Mouse (Mus musculus): ENCODE measurements around the gene Retnlb. TPM values are rescaled to one million over a fixed set of nuclear protein-coding genes. Genes with fewer than 3 reads are reported as not detected.
"Not testable (repeated sequence)": the region's sequence is repeated elsewhere in the genome, so short reads cannot be mapped to it uniquely, and the experiment has no call there.

The Retnlb gene
- polyA plus RNA-seq, 1 experiment from 2014 or later, result not detected

DNA sequence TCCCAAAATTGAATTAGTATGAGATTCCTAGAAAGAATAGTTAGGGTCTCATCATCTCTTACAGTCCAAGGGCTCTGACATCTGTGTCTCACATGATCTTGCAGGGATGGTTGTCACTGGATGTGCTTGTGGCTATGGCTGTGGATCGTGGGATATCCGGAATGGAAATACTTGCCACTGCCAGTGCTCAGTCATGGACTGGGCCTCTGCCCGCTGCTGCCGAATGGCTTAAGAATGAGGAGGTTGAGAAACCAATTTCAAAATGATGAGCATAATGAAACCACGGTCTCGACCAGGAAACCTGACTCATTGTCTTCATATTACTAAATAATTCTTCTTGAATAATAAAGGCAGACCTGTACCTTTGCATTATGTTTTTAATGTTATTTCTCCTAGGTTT is 1.9 kb downstream of the Retnlb start:
- Histone ChIP-seq H3K4me2 (replicated peaks) (no peak overlapping the region), H3K36me3 (no peaks in the 10 kb centered on the region), H3K4me1 (no peaks in the 10 kb centered on the region), H3K9ac (no peak overlapping the region), H3K27me3 (replicated peaks) (no peaks in the 10 kb centered on the region), H3K27ac (no peak overlapping the region), H3K9me3 (no peaks in the 10 kb centered on the region), H3K4me3 (no peak overlapping the region)
- no peak for ATAC-seq (ENCODE audit: low FRiP score, low read depth)
- WGBS, result 89% methylated on average over 6 of the region's 6 CpGs

DNA sequence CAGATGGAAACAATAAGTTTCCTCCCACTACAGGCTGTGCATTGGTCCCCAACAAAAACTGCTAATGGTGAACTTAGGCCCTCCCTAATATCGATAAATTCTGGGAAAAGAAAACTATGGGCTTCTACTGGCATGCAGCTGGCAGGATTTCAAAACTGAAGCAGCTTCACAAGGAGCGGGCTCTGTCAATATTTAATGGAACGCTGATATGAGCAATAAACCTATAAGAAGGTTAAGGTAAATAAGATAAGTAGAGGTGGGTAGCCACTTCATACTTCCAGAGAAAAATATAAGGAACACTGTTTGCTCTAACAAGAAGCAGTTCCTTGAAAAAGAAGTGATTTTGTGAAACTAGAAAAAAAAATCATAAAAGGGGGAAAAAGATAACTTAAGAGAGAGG is 9.8 kb downstream of the Retnlb start:
- ATAC-seq (ENCODE audit: low FRiP score, low read depth), result no peak
- Histone ChIP-seq H3K9me3 (no peaks in the 10 kb centered on the region), H3K9ac (no peak overlapping the region), H3K4me2 (replicated peaks) (no peak overlapping the region), H3K27me3 (replicated peaks) (no peaks in the 10 kb centered on the region), H3K4me3 (no peak overlapping the region), H3K27ac (no peak overlapping the region), H3K4me1 (no peaks in the 10 kb centered on the region), H3K36me3 (no peaks in the 10 kb centered on the region)
- 95% methylated on average over 3 of the region's 3 CpGs for WGBS

DNA sequence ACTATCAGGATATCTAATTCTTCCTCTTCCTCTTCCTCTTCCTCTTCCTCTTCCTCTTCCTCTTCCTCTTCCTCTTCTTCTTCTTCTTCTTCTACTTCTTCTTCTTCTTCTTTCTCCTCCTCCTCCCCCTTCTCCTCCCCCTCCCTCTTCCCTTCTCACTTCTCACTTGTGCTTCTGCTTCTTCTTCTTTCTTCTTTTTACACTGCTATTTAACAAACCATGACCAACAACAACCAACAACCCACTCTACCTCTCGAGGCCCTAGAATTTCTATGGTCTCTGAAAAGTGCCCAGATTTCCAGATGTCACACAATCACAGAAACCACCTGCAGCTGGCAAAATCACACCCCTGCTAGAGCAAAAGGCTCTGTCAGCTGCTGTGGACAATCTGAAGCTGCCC is 11.0 kb downstream of the Retnlb start:
- H3K27ac ChIP-seq, result no peak overlapping the region
- WGBS, result 56% methylated on average over 1 of the region's 1 CpGs
- no peak overlapping the region for H3K4me3 ChIP-seq
- H3K36me3 ChIP-seq, result no peaks in the 10 kb centered on the region
- H3K9me3 ChIP-seq, result no peaks in the 10 kb centered on the region
- no peaks in the 10 kb centered on the region for H3K4me1 ChIP-seq
- H3K27me3 ChIP-seq (replicated peaks), result no peaks in the 10 kb centered on the region
- no peak overlapping the region for H3K4me2 ChIP-seq (replicated peaks)
- no peak overlapping the region for H3K9ac ChIP-seq
- no peak for ATAC-seq (ENCODE audit: low FRiP score, low read depth)

DNA sequence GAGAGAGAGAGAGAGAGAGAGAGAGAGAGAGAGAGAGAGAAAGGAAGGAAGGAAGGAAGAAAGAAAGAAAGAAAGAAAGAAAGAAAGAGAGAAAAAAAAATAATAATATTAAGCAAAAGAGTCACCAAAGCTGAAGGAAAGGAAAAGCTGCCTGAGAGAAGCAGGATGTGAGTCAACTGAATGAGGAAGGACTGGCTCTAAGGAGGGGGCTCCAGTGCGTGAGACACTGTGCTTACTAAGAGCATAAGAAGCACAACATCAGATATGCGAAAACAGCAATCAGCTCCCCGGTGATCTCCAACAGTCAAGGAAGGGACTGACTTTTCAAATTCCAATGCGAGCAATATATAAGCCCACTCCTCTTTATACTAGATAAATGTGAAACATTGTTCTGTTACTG is 12.4 kb downstream of the Retnlb start:
- ATAC-seq (ENCODE audit: low FRiP score, low read depth), result no peak
- 91% methylated on average over 4 of the region's 4 CpGs for WGBS

GRCm38 (mm10) chr16:48832055-48832454 is 15.4 kb downstream of the Retnlb start:
- ATAC-seq (ENCODE audit: low FRiP score, low read depth), result no peak
- Histone ChIP-seq H3K9me3 (no peaks in the 10 kb centered on the region), H3K9ac (no peak overlapping the region), H3K27ac (no peak overlapping the region), H3K27me3 (replicated peaks) (no peaks in the 10 kb centered on the region), H3K4me1 (no peaks in the 10 kb centered on the region), H3K36me3 (no peaks in the 10 kb centered on the region), H3K4me3 (no peak overlapping the region), H3K4me2 (replicated peaks) (no peak overlapping the region)
- 84% methylated on average over 8 of the region's 8 CpGs for WGBS

More for the DNA sequence above, 12.4 kb downstream of the Retnlb start:
- H3K9ac ChIP-seq, result no peak overlapping the region
- H3K9me3 ChIP-seq, result no peaks in the 10 kb centered on the region
- H3K36me3 ChIP-seq, result no peaks in the 10 kb centered on the region
- H3K27me3 ChIP-seq (replicated peaks), result no peaks in the 10 kb centered on the region
- H3K4me2 ChIP-seq (replicated peaks), result no peak overlapping the region
- no peak overlapping the region for H3K4me3 ChIP-seq
- H3K4me1 ChIP-seq, result no peaks in the 10 kb centered on the region
- no peak overlapping the region for H3K27ac ChIP-seq

GRCm38 (mm10) chr16:48833626-48834025 is 17.0 kb downstream of the Retnlb start:
- H3K27me3 ChIP-seq (replicated peaks); H3K36me3 ChIP-seq; H3K9ac ChIP-seq; H3K4me1 ChIP-seq; H3K4me3 ChIP-seq; H3K4me2 ChIP-seq (replicated peaks); H3K9me3 ChIP-seq; ATAC-seq (ENCODE audit: low FRiP score, low read depth); H3K27ac ChIP-seq: not testable (repeated sequence)
- 71% methylated on average over 1 of the region's 1 CpGs for WGBS

DNA sequence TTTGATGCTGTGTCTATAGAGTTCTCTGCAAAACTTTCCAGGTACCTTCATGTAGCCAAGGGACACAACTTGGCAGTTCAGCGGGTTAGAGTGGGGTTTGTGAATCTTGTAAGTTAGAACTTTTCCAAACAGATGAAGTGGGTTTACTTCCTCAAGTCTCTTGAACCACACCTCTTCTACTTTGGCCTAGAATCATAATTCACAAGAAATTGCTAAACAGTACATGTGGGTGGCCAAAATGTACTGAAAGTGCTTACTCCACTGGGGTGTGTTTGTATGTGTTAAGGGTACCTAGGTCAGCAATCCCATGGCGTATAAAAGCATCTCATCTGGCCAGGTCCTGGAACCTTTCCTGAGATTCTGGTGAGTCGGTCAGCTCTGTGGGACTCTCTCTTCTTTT is 25.6 kb downstream of the Retnlb start, which contains the start of gene Retnla:
TSS of gene Retnla (plus strand) at position 286 of the 400 bp plus-strand sequence.
- H3K27me3 ChIP-seq (replicated peaks), result no peaks in the 10 kb centered on the region
- no peak within 1 kb of the TSS for H3K4me3 ChIP-seq
- H3K36me3 ChIP-seq, result no peaks in the 10 kb centered on the region
- WGBS, result 89% methylated on average over 3 of the region's 3 CpGs
- H3K9ac ChIP-seq, result no peak within 1 kb of the TSS
- H3K27ac ChIP-seq, result no peak within 1 kb of the TSS
- no peaks in the 10 kb centered on the region for H3K9me3 ChIP-seq
- H3K4me2 ChIP-seq (replicated peaks), result no peak within 1 kb of the TSS
- ATAC-seq (ENCODE audit: low FRiP score, low read depth), result no peak
- H3K4me1 ChIP-seq, result no peaks in the 10 kb centered on the region

- no peak overlapping the region for H3K4me2 ChIP-seq (replicated peaks)
- no peak overlapping the region for H3K4me3 ChIP-seq
- ATAC-seq (ENCODE audit: low FRiP score, low read depth), result no peak
- no peaks in the 10 kb centered on the region for H3K27me3 ChIP-seq (replicated peaks)
- WGBS, result 92% methylated on average over 4 of the region's 4 CpGs
- H3K9me3 ChIP-seq, result no peaks in the 10 kb centered on the region
- no peak overlapping the region for H3K9ac ChIP-seq
- H3K27ac ChIP-seq, result no peak overlapping the region
- no peaks in the 10 kb centered on the region for H3K4me1 ChIP-seq
- H3K36me3 ChIP-seq, result no peaks in the 10 kb centered on the region
These were observed 27.2 kb downstream of the Retnlb start for GRCm38 (mm10) chr16:48843671-48844386.

DNA sequence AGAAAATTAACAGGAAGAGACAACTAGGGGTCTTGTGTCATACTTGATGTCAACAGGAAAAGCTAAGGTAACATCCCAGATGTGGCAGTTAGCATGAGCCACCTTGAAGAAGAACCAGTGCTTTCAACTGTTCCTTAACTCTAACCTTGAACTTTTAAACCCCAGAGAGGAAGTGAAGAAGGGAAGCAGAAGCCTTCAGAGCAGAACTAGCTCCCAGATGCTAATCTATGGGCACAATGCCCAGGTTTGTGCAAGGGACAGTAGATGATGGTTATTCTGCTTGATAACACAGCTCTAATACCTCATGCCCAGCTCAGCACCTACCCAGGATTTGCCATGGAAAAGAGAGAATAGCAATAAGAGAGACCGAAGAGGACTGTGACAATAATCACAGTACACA is 48.3 kb downstream of the Retnlb start:
- H3K4me2 ChIP-seq (replicated peaks); H3K27ac ChIP-seq; H3K4me3 ChIP-seq; H3K4me1 ChIP-seq; ATAC-seq (ENCODE audit: low FRiP score, low read depth); H3K9me3 ChIP-seq; H3K36me3 ChIP-seq; H3K9ac ChIP-seq; H3K27me3 ChIP-seq (replicated peaks): not testable (repeated sequence)
- 95% methylated on average over 1 of the region's 1 CpGs for WGBS

GRCm38 (mm10) chr16:48867690-48868089 is 51.0 kb downstream of the Retnlb start:
- no peaks in the 10 kb centered on the region for H3K4me1 ChIP-seq
- no peaks in the 10 kb centered on the region for H3K9me3 ChIP-seq
- no peaks in the 10 kb centered on the region for H3K36me3 ChIP-seq
- no peak for ATAC-seq (ENCODE audit: low FRiP score, low read depth)
- H3K9ac ChIP-seq, result no peak overlapping the region
- H3K4me3 ChIP-seq, result no peak overlapping the region
- no peak overlapping the region for H3K4me2 ChIP-seq (replicated peaks)
- WGBS, result 78% methylated on average over 2 of the region's 2 CpGs
- H3K27ac ChIP-seq, result no peak overlapping the region
- H3K27me3 ChIP-seq (replicated peaks), result no peaks in the 10 kb centered on the region

Other genes starting within 250 kb of the Retnlb start
- gene Trat1, start 44.8 kb upstream of the Retnlb start, polyA plus RNA-seq (2016; fragmentation: Nextera tagmentation; extraction: Ambion mirVana), result not detected in 2 replicates
- gene Retnla, start 25.7 kb downstream of the Retnlb start, polyA plus RNA-seq (2016; fragmentation: Nextera tagmentation; extraction: Ambion mirVana), result not detected in 2 replicates
- gene Retnlg, start 55.8 kb downstream of the Retnlb start, polyA plus RNA-seq (2016; fragmentation: Nextera tagmentation; extraction: Ambion mirVana), result 0.47 TPM in 1 of 2 replicates, not detected in the other
- 44.2 and 48.3 TPM in 2 replicates for gene Dzip3, start 177.3 kb downstream of the Retnlb start, polyA plus RNA-seq (2016; fragmentation: Nextera tagmentation; extraction: Ambion mirVana)
- 20.9 and 24.6 TPM in 2 replicates for gene Cip2a, start 177.3 kb downstream of the Retnlb start, polyA plus RNA-seq (2016; fragmentation: Nextera tagmentation; extraction: Ambion mirVana)
- 0.05 and 0.06 TPM in 2 replicates for gene Myh15, start 240.6 kb downstream of the Retnlb start, polyA plus RNA-seq (2016; fragmentation: Nextera tagmentation; extraction: Ambion mirVana)